Mouse (Mus musculus) right cerebral cortex, postnatal 36 days (tissue): ENCODE data around the gene Carhsp1.
A peak's percentile ranks its signal among the peaks of the same experiment; 100 is the strongest.

Experiments used
- DNase-seq, 2 experiments: peaks; one replicate each; pipeline ENCODE4 v3.0.0; 2022; ENCODE audit warnings: low spot score in 2 of 2, mixed read lengths in 1 of 2

The Carhsp1 gene

GRCm38 (mm10) chr16:8671551-8672349 is at the start of gene Carhsp1:
Gene Carhsp1 (minus strand): TSS chr16:8672155.
- peak; percentile 60 to 76 for DNase-seq

GRCm38 (mm10) chr16:8720447-8720846 is 48.5 kb upstream of the Carhsp1 start:
- DNase-seq: no peak

GRCm38 (mm10) chr16:8717744-8718143 is 45.8 kb upstream of the Carhsp1 start:
- DNase-seq: no peak

GRCm38 (mm10) chr16:8716300-8716699 is 44.3 kb upstream of the Carhsp1 start:
- DNase-seq: no peak

- no peak for DNase-seq
Measured at GRCm38 (mm10) chr16:8715513-8716080, 43.6 kb upstream of the Carhsp1 start.

GRCm38 (mm10) chr16:8714851-8715250 is 42.9 kb upstream of the Carhsp1 start:
- no peak for DNase-seq

- DNase-seq: no peak
Measured at GRCm38 (mm10) chr16:8711998-8712397, 40.0 kb upstream of the Carhsp1 start.

GRCm38 (mm10) chr16:8700586-8700985 is 28.6 kb upstream of the Carhsp1 start:
- DNase-seq: no peak

GRCm38 (mm10) chr16:8699556-8699955 is 27.6 kb upstream of the Carhsp1 start:
- DNase-seq: no peak

GRCm38 (mm10) chr16:8691206-8691605 is 19.3 kb upstream of the Carhsp1 start:
- no peak for DNase-seq

GRCm38 (mm10) chr16:8689979-8690656 is 18.2 kb upstream of the Carhsp1 start:
- DNase-seq: no peak

GRCm38 (mm10) chr16:8687559-8688112 is 15.7 kb upstream of the Carhsp1 start:
- DNase-seq: no peak

- no peak for DNase-seq
Measured at GRCm38 (mm10) chr16:8686871-8687535, 15.0 kb upstream of the Carhsp1 start.

GRCm38 (mm10) chr16:8686121-8686870 is 14.3 kb upstream of the Carhsp1 start:
- peak; percentile 55 to 58 for DNase-seq

- no peak for DNase-seq
Measured at GRCm38 (mm10) chr16:8685087-8685486, 13.1 kb upstream of the Carhsp1 start.

- no peak for DNase-seq
Measured at GRCm38 (mm10) chr16:8680470-8680869, 8.5 kb upstream of the Carhsp1 start, which contains the start of gene Gm5767. Gene Gm5767 (plus strand): TSS chr16:8680770.

GRCm38 (mm10) chr16:8679780-8680179 is 7.8 kb upstream of the Carhsp1 start:
- DNase-seq: no peak

GRCm38 (mm10) chr16:8678676-8679075 is 6.7 kb upstream of the Carhsp1 start:
- DNase-seq: no peak

GRCm38 (mm10) chr16:8678035-8678434 is 6.1 kb upstream of the Carhsp1 start:
- no peak for DNase-seq

- DNase-seq: no peak
Measured at GRCm38 (mm10) chr16:8676800-8677199, 4.8 kb upstream of the Carhsp1 start.

- no peak for DNase-seq
Measured at GRCm38 (mm10) chr16:8676228-8676627, 4.3 kb upstream of the Carhsp1 start.
